Mouse (Mus musculus): ENCODE data around the gene Hist1h3d. TPM values are rescaled to one million over a fixed set of nuclear protein-coding genes. Genes with fewer than 3 reads are reported as not detected.
A peak's percentile ranks its signal among the peaks of the same experiment; 100 is the strongest.

Hist1h3d gene
- total RNA-seq (2021), result 1 to 10 TPM; 2.0 to 3.0 TPM
- long read RNA-seq, experiment 1, partial matches to known transcripts, result 0 of 1 reads
- long read RNA-seq, experiment 1, other reads (novel, unspliced or antisense), result 1 of 1 reads
- long read RNA-seq, experiment 2, partial matches to known transcripts, result 0 of 2 reads
- long read RNA-seq, experiment 2, other reads (novel, unspliced or antisense), result 2 of 2 reads

DNA sequence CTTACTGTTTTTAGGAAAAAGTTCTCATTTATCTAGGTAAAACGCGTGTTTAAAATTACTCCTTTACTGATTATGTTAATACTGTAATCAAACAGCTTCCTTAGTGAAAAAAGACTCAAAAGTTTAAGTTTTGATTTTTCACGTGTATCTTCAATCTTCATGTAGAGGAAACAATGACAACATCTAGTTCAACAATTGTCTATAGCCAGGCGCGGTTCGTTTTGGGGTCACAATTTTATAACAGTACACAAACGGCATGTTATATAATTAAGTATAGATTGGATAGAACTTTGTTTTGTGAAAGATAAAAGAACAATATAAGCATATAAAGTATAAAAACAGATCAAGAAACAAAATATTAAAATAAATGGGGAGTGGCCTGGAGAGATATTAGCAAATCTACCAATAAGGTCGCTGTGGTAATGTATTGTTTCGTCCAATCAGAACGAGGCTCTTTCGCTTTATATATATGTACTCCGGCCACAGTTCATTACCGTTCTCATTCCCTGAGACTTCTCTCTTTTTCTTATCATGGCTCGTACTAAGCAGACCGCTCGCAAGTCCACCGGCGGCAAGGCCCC, at the start of gene Hist1h3d:
Hist1h3d (plus strand) TSS at position 493 of the 581 bp plus-strand sequence.
- intact Hi-C loops (cut with DNase I), result no loop called here
- Histone ChIP-seq H3K27ac (peak within 1 kb of the TSS; percentile 83), H3K4me3 (peak within 1 kb of the TSS; percentile 70)
- no peak for TF ChIP-seq CTCF (IDR thresholded peaks at IDR 0.05)
- peak; percentile 17 for DNase-seq

GRCm38 (mm10) chr13:23525901-23526300, 49.7 kb upstream of the Hist1h3d start:
- H3K4me3 ChIP-seq, result peak overlapping the region; percentile 73
- no peak for DNase-seq
- TF ChIP-seq CTCF (IDR thresholded peaks at IDR 0.05), result no peak
- no peak overlapping the region for H3K27ac ChIP-seq
- intact Hi-C loops (cut with DNase I), result no loop called here

DNA sequence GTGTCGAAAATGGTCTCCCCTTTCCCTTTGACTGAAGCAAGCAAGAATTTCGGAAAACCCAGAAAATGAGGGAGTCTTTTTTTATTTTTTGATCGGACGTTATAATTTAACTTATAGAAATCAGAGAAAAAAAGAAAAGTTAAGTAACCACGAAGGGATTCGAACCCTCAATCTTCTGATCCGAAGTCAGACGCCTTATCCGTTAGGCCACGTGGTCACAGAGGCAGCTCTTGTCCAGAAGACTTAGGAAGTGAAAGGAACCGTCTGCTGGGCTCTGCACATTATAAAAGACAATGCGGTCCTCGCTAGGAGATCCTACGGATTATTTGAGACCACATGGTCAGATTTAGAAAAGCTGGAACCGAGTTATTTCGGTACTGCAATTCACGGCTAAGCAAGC, 49.3 kb upstream of the Hist1h3d start:
- intact Hi-C loops (cut with DNase I), result no loop called here
- TF ChIP-seq CTCF (IDR thresholded peaks at IDR 0.05), result no peak
- peak overlapping the region; percentile 73 for H3K4me3 ChIP-seq
- peak; percentile 85 for DNase-seq
- H3K27ac ChIP-seq, result peak overlapping the region; percentile 20; the same call in 1 of the 2 replicates

GRCm38 (mm10) chr13:23529005-23529404, 46.6 kb upstream of the Hist1h3d start:
- DNase-seq, result no peak
- H3K27ac ChIP-seq, result no peak overlapping the region
- no peak for TF ChIP-seq CTCF (IDR thresholded peaks at IDR 0.05)
- H3K4me3 ChIP-seq, result no peak overlapping the region
- intact Hi-C loops (cut with DNase I), result no loop called here

DNA sequence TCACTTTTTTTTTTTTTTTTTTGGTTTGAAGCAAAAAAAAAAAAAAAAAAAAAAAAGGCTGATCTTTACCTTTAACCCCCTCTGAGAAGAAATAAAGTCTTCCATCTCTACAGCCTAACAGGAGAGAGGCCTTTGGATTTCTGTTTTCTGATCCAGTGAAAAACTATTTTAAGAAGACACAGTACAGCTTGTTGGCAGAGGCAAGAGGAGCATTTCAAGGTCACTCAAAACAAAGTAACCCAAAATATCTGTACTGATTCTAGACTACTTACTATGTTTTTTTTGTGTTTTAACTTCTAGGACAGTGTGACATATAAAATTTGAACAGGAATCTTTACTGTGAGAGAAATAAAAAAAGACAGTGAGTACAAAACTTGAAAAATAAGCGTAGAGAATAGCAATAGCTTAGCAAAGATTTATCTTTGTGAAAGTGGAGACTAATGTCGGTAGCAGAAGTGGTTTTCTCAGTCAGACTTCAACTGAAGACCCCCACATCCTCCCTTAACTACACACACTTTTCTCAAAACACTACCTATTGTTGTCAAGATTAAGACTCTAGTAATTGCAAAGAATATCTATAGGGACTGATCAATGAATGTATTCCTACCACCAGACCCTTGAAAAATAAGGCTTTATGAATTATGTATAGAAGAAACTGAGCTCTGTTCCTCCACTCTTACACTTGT, 45.9 kb upstream of the Hist1h3d start:
- intact Hi-C loops (cut with DNase I), result loop anchor here (5.0 kb wide), 2 partner anchors 53 to 1817 kb away; partner anchors contain the start of gene Hist1h4d
- TF ChIP-seq CTCF (IDR thresholded peaks at IDR 0.05), result no peak
- Histone ChIP-seq H3K27ac (peak overlapping the region; percentile 95), H3K4me3 (peak overlapping the region; percentile 91)
- DNase-seq, result no peak

DNA sequence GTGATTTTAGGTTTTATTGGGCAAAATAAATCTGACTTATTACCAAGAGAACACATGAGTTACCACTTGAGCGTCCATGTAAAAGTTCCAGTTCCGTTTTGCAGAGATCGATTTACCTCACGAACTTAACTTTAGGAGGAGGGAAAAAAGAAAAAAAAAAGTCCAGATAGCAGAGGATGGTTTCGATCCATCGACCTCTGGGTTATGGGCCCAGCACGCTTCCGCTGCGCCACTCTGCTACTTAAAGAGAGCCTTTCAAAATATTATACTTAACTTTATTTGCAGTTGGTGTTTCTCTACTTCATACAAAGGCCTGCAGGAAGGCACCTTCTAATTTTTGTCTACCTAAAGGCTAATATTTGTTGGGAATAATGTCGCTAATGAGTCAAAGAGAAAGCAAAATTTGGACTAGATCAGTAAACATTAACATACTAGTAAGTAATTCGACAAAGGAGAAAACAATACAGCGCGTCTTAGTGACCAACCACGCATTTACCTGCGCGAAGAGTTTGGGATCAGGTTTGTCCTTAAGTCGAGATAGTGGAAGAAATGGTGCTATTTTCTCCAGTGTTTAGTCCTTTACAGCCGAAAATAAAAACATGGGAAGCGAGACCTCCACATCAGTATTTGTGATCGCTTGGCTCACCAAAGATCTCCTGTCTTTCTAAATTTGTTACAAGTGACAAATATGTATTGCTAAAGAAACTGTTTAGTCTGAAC, 45.2 kb upstream of the Hist1h3d start:
- Histone ChIP-seq H3K27ac (peak overlapping the region; percentile 95), H3K4me3 (peak overlapping the region; percentile 91)
- peak; percentile 59 for DNase-seq
- no peak for TF ChIP-seq CTCF (IDR thresholded peaks at IDR 0.05)
- intact Hi-C loops (cut with DNase I), result loop anchor here (5.0 kb wide), 2 partner anchors 52 to 1818 kb away; partner anchors contain the start of gene Hist1h4d

DNA sequence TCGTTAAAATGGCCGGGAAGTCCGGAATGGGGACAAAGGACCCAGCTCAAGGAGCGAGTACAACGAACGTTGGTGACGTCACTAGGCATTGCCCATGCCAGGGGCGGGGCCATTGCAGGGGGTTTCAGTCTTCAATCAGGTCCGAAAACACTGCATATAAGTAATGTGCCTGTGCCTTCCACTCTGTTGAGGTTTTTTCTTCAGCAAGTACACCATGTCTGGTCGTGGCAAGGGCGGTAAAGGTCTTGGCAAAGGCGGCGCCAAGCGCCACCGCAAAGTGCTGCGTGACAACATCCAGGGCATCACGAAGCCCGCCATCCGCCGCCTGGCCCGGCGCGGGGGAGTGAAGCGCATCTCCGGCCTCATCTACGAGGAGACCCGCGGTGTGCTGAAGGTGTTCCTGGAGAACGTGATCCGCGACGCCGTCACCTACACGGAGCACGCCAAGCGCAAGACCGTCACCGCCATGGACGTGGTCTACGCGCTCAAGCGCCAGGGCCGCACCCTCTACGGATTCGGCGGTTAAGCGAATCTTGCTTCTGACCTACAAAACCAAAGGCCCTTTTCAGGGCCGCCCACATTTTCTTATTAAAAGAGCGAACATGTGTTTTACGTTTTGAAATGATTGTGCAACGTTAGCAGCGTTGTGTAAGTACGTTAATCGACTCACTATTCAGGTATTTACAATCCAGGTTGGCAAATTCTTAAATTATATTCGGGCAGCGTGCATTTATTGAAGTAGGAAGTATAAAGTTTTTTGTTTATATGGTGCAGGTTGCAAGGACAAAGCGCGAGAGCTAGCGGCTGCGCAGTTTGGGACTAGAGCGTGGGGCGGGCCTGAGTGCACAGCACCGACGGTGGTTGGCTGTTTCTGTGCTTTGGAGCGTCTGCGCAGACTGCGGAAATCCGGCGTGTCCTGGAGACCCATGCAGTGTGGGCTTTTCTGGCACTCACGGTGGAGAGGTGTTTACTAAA, 44.4 kb upstream of the Hist1h3d start, which contains the start of gene Hist1h4h:
Hist1h4h (plus strand) TSS at position 150 of the 975 bp plus-strand sequence.
- H3K4me3 ChIP-seq, result peak within 1 kb of the TSS; percentile 91
- intact Hi-C loops (cut with DNase I), result loop anchor here (5.0 kb wide), 2 partner anchors 51 to 1819 kb away; partner anchors contain the start of gene Hist1h4d
- no peak for TF ChIP-seq CTCF (IDR thresholded peaks at IDR 0.05)
- DNase-seq, result peak; percentile 92
- peak within 1 kb of the TSS; percentile 95 for H3K27ac ChIP-seq

- Histone ChIP-seq H3K4me3 (peak overlapping the region; percentile 91), H3K27ac (peak overlapping the region; percentile 95; the same call in 1 of the 2 replicates)
- no peak for DNase-seq
- intact Hi-C loops (cut with DNase I), result loop anchor here (5.0 kb wide), 2 partner anchors 50 to 1820 kb away; partner anchors contain the start of gene Hist1h4d
- TF ChIP-seq CTCF (IDR thresholded peaks at IDR 0.05), result no peak
These were observed 43.1 kb upstream of the Hist1h3d start for GRCm38 (mm10) chr13:23532262-23533075.

DNA sequence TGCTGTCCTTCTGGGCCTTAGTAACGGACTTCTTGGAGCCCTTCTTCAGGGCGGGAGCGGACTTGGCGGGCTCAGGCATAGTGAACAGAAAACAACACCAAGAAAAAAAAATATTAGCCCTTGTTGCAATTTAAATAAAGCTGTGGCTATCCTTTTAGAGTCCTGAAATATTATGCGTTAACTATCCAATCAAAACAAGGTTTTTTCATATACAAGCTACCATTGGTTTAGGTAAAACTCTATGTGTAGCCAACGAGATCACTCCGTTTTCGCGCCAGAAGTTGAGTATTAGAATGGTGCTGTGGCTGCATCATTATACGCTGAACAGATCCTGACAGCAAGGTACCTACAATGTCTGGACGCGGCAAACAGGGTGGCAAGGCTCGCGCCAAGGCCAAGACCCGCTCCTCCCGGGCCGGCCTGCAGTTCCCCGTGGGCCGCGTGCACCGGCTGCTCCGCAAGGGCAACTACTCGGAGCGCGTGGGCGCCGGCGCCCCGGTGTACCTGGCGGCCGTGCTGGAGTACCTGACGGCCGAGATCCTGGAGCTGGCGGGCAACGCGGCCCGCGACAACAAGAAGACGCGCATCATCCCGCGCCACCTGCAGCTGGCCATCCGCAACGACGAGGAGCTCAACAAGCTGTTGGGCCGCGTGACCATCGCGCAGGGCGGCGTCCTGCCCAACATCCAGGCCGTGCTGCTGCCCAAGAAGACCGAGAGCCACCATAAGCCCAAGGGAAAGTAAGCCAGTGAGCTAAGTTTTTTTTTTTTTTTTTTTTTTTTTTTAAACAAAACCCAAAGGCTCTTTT, 41.8 kb upstream of the Hist1h3d start, which contains the start of gene Hist1h2af:
Hist1h2af (plus strand) TSS at position 347 of the 808 bp plus-strand sequence.
- Histone ChIP-seq H3K27ac (peak within 1 kb of the TSS; percentile 28; the same call in 1 of the 2 replicates), H3K4me3 (peak within 1 kb of the TSS; percentile 91)
- 0 out of 2 replicates have a peak, but pooled peaks have one; percentile 6 for TF ChIP-seq CTCF (IDR thresholded peaks at IDR 0.05)
- intact Hi-C loops (cut with DNase I), result loop anchor here (5.0 kb wide), 2 partner anchors 49 to 1821 kb away; partner anchors contain the start of gene Hist1h4d
- peak; percentile 61 for DNase-seq

All from gastrocnemius, adult 2 months (tissue).